Mouse (Mus musculus): ENCODE results near the gene L3mbtl4. TPM values are rescaled to one million over a fixed set of nuclear protein-coding genes. Genes with fewer than 3 reads are reported as not detected.
"Not testable (repeated sequence)": the region's sequence is repeated elsewhere in the genome, so short reads cannot be mapped to it uniquely, and the experiment has no call there.

L3mbtl4 gene
- total RNA-seq, 2 experiments from 2014 or later = not detected

- no peak for ATAC-seq (replicated peaks; ENCODE audit: poor library complexity, severe bottlenecking)
Measured at GRCm38 (mm10) chr17:68371101-68371500, 97.5 kb downstream of the L3mbtl4 start.

GRCm38 (mm10) chr17:68388481-68388880, 114.9 kb downstream of the L3mbtl4 start:
- no peak for ATAC-seq (replicated peaks; ENCODE audit: poor library complexity, severe bottlenecking)

GRCm38 (mm10) chr17:68405993-68406392, 132.4 kb downstream of the L3mbtl4 start:
- ATAC-seq (replicated peaks; ENCODE audit: poor library complexity, severe bottlenecking) = no peak

DNA sequence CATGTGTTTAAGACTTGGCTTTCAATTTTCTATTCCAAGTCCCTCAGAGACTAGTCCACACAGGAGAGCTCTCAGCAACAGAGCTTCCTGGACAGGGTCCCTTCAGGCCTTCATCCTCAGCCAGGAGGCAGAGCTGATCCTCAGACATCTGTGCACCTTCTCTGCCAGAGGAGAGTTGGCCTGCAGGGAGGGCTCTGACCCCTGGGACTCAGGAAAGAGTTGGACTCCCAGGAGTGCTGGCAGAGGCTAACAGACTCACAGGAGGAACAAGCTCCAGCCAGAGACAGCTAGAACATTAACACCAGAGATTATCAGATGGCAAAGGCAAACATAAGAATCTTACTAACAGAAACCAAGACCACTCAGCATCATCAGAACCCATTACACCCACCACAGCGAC, 133.5 kb downstream of the L3mbtl4 start:
- not testable (repeated sequence) for ATAC-seq (replicated peaks; ENCODE audit: poor library complexity, severe bottlenecking)

DNA sequence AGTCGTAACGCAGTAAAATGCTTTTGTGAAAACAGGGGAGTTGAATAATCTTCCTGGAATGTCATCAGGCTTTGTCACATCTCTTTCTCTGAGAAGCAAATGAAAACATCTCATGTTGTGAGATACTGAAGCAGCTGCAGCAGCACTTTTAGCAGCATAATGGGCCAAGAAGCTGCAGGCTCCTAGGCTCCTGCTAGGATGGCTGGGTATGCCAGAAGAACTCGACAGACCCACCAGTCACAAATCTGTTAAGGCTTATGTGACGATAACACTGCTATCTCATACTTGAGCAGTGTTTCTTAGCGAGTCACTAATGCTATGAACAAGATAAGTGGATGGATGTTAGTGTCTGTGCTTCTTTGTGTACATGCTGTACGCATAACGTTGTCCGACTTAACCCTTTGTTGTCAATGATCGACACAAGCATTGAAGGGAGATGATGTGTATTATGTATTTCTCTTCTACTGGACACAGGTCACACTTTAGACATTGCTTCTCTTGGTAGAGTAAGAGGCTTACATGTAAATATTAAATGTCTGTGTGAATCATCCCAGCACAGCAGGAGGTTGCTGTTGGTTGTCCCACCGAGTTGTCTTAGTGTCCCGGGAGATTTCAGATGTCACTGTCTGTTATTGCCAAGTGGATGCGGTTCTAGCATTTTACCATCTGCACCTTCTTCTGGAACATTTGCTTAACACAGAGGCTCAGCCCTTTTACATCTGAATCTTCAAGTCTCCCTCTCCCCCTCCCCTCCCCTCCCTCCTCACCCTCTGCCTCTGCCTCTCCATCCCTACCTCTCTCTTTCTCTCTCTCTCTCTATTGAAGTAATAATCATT, 149.3 kb downstream of the L3mbtl4 start:
- ATAC-seq (replicated peaks; ENCODE audit: poor library complexity, severe bottlenecking) = no peak

DNA sequence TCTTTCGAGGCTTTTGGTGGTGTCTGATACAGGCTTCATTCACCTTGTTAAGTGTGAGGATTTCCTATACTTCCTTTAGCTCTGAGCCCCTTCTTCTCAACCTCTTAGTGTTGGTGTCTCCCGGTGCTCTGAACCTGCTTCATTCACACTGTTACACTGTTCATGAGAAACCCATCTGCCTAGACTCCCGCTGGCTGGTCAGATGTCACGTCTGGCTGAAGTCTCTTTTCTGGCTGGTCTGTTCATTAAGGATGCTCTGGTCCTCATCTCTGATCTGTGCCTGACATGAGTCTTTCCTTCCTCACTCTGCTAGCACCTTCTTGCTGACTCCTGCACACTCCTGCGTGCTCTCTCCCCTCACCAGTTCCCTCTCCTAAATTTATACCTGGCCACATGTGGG, 160.0 kb downstream of the L3mbtl4 start:
- no peak for ATAC-seq (replicated peaks; ENCODE audit: poor library complexity, severe bottlenecking)

GRCm38 (mm10) chr17:68450921-68451320, 177.3 kb downstream of the L3mbtl4 start:
- no peak for ATAC-seq (replicated peaks; ENCODE audit: poor library complexity, severe bottlenecking)

DNA sequence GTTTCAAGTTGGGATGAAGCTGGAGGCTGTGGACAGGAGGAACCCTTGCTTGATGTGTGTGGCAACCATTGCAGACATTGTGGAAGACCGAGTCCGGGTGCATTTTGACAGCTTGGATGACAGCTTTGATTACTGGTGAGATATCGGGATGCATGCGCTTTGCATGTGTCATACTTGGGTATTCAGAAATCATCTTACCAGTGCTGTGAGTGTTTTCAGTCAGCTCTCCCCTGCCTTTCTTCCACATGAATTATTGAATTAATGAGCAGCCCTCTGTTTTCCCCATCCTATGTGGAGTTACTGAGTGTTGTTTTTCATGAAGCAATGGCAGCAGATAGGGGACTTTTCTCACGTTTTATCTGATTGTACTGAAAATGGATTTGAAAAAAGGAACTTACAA, 187.9 kb downstream of the L3mbtl4 start:
- no peak for ATAC-seq (replicated peaks; ENCODE audit: poor library complexity, severe bottlenecking)

- no peak for ATAC-seq (replicated peaks; ENCODE audit: poor library complexity, severe bottlenecking)
Measured at GRCm38 (mm10) chr17:68467311-68467710, 193.7 kb downstream of the L3mbtl4 start.

- no peak for ATAC-seq (replicated peaks; ENCODE audit: poor library complexity, severe bottlenecking)
Measured at GRCm38 (mm10) chr17:68490065-68490691, 216.6 kb downstream of the L3mbtl4 start.

GRCm38 (mm10) chr17:68492231-68492630, 218.6 kb downstream of the L3mbtl4 start:
- ATAC-seq (replicated peaks; ENCODE audit: poor library complexity, severe bottlenecking) = no peak

GRCm38 (mm10) chr17:68502998-68503397, 229.4 kb downstream of the L3mbtl4 start:
- ATAC-seq (replicated peaks; ENCODE audit: poor library complexity, severe bottlenecking) = peak; percentile 91

DNA sequence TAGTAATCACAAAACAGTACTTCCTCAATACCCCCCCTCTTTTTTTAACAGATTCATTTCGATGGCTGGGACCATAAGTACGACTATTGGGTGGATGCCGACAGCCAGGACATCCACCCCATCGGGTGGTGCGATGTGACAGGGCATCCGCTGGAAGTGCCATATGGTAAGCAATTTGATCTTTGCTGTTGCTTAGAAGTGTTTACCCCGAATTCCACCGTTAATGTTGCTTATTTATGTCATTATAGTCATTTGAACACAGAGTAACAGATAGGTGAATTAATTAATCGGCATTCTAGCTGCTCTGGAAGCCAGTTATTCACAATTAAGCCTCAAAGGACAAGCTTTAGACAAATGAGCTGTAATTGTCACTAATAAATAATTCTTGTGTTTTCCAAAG, 286.1 kb downstream of the L3mbtl4 start:
- no peak for ATAC-seq (replicated peaks; ENCODE audit: poor library complexity, severe bottlenecking)

- no peak for ATAC-seq (replicated peaks; ENCODE audit: poor library complexity, severe bottlenecking)
Measured at GRCm38 (mm10) chr17:68560264-68560663, 286.7 kb downstream of the L3mbtl4 start.

DNA sequence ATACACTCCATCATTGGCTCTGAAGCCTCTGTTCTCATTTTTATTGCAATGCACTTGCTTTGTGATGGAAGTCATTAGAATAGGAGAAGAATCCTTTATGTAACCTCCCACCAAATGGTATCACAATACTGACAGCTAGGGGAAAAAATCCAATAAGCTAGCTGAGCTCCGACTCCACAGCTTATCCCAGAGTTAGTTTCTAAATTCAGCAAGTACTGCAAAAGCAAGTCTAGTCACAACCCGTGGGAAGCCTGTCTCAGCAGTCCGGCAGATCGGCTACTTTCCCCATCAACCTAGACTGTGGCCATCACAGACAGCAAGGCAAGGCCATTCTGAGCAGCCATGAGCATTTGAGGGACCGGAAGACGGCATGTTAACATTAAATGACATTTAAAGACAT, 298.2 kb downstream of the L3mbtl4 start:
- ATAC-seq (replicated peaks; ENCODE audit: poor library complexity, severe bottlenecking) = no peak

DNA sequence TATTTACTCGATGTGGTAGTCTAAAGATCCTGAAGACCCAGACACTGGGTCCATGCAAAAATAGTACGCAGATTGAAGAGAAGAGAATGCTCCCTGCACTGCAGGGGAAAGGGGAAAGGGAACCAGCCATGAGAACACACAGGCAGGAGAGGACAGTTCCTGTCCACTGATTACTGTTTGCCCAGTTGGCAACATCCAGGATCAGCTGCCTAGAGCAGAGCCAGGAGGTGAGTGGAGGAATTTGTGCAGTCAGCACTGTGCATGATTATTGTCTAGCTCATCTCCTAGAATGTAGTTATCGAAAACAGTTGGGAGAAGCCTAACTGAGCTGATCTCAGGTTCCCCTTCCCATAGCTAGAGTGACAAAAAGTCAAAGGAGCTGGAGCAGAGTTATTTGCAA, 311.6 kb downstream of the L3mbtl4 start:
- ATAC-seq (replicated peaks; ENCODE audit: poor library complexity, severe bottlenecking) = no peak

DNA sequence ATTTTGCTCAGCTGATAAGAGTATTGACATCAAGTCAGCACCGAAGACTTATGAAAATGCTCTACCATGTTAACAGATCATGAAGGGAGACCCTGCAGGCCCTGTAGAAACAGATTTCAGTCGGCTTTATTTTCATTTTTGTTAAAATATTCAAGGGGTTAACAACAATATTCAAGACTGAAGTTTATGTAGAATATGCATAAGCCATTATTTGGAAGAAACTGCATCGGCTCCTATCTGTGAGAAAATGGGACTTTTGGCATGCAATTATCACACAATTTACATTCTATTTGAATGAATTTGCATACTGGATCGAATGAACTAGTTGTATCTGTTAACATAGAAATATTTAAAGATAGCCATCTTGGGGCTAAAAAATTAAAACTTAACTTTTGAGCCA, 318.0 kb downstream of the L3mbtl4 start:
- ATAC-seq (replicated peaks; ENCODE audit: poor library complexity, severe bottlenecking) = no peak

- ATAC-seq (replicated peaks; ENCODE audit: poor library complexity, severe bottlenecking) = no peak
Measured at GRCm38 (mm10) chr17:68602744-68603143, 329.1 kb downstream of the L3mbtl4 start.

GRCm38 (mm10) chr17:68607691-68608090, 334.1 kb downstream of the L3mbtl4 start:
- ATAC-seq (replicated peaks; ENCODE audit: poor library complexity, severe bottlenecking) = no peak

DNA sequence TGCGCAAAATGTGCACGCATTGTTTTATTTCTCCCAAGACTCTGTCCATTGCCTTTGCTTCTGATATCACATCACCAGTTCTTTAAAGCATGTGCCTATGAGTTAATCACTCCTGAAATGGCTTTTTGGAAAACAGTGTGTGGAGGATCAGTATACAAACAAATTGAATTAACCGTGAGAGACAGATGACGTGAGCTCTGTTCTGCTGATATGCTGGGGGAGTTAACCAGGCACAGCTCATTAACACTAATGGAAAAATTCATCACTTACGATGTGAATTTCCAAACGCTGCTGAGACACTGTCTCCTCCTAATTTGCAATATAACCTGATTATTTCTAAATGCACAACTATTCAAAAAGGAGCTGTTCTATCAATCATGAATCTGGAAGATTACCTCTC, 337.6 kb downstream of the L3mbtl4 start:
- ATAC-seq (replicated peaks; ENCODE audit: poor library complexity, severe bottlenecking) = no peak

DNA sequence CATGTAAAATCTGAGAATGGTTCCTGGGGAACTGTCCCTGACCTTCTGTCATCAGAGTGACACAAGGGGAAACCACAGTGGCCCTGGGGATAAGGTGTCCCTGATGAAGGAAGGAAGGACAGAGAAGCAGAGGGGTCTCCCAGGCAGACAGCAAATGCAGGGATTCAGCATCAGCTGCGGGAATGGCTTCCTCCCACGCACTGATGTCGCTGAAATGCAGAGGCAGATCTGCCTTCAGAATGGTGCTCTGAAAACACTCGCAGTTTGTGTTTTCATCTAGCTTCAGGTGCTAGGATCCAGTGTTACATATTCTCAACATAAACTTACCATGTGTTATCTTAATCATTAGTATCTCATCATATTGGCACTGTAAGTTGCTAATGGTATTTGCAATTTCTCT, 351.7 kb downstream of the L3mbtl4 start:
- no peak for ATAC-seq (replicated peaks; ENCODE audit: poor library complexity, severe bottlenecking)
